Mouse (Mus musculus): ENCODE results near the gene Selenbp1. TPM values are rescaled to one million over a fixed set of nuclear protein-coding genes. Genes with fewer than 3 reads are reported as not detected.

The Selenbp1 gene
- total and polyA plus RNA-seq, 3 experiments: 0.25 TPM; not detected in 2

DNA sequence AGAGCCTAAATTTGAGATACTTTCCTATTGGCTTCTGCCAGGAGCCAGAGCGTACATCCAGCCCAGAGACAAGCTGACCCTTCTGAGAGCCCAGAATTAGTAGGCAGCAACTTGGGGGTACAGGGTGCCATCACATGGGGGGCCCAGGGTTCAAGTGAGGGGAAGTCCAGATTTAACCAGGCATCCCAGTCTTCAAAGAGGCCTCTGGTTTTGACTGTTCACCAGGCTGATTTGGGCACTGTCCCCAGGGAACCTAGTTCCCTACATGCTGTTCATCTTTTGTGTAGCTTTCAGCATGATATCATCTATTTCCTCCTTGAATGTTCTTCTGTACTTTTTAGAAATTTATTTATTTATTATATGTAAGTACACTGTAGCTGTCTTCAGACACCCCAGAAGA lies 32.1 kb downstream of the Selenbp1 start:
- no peak overlapping the region for H3K4me2 ChIP-seq (ENCODE audit: insufficient read depth, low read depth, poor library complexity, severe bottlenecking)
- peak overlapping the region; percentile 8; the same call in 1 of the 2 replicates for H3K27ac ChIP-seq (ENCODE audit: insufficient read depth, low read depth)
- H3K79me2 ChIP-seq (replicated peaks; ENCODE audit: control insufficient read depth, extremely low read depth, insufficient read depth, poor library complexity, severe bottlenecking): no peaks in the 10 kb centered on the region
- H3K4me1 ChIP-seq (ENCODE audit: control insufficient read depth in 1 of 2, insufficient read depth in 2 of 2): peaks cover 14 to 44% of the 10 kb centered on the region in 2 experiments
- no peak overlapping the region for H3K9ac ChIP-seq (ENCODE audit: insufficient read depth, low read depth)
- TF ChIP-seq RCOR1 (conservative IDR thresholded peaks at IDR 0.05; ENCODE audit: low read depth, low read length) (0 out of 2 replicates have a peak, but pooled peaks have one; percentile 22), BHLHE40 (IDR thresholded peaks at IDR 0.05; ENCODE audit: low read depth, low read length) (peak; percentile 38; the same call in 1 of the 2 replicates), IRF4 (IDR thresholded peaks at IDR 0.05; ENCODE audit: low read depth, low read length) (peak; percentile 76), JUN (IDR thresholded peaks at IDR 0.05; ENCODE audit: insufficient read depth, low read depth, low read length) (peak; percentile 25; the same call in 1 of the 2 replicates), SMC3 (IDR thresholded peaks at IDR 0.05; ENCODE audit: low read depth, low read length) (no peak), ZKSCAN1 (IDR thresholded peaks at IDR 0.05; ENCODE audit: borderline replicate concordance, low read depth, low read length) (no peak), ETS1 (conservative IDR thresholded peaks at IDR 0.05; ENCODE audit: low read depth, low read length) (peak; percentile 43), MYC (IDR thresholded peaks at IDR 0.05; ENCODE audit: low read depth, low read length) (peak; percentile 57; the same call in 1 of the 2 replicates), ZMIZ1 (IDR thresholded peaks at IDR 0.05; ENCODE audit: low read depth, low read length) (no peak), MEF2A (IDR thresholded peaks at IDR 0.05; ENCODE audit: borderline replicate concordance, low read depth, low read length) (peak; percentile 71; the same call in 1 of the 2 replicates), JUND (conservative IDR thresholded peaks at IDR 0.05; ENCODE audit: low read depth, low read length) (peak; percentile 68), EP300 (IDR thresholded peaks at IDR 0.05; ENCODE audit: low read length) (peak; percentile 79), ZNF384 (IDR thresholded peaks at IDR 0.05; ENCODE audit: low read depth, low read length) (no peak)
- H3K9me3 ChIP-seq (replicated peaks; ENCODE audit: low read length): no peaks in the 10 kb centered on the region
- H3K36me3 ChIP-seq (replicated peaks in 1 of 2; ENCODE audit: control insufficient read depth in 1 of 2, insufficient read depth in 1 of 2, low read length in 1 of 2): peaks cover 0 to 24% of the 10 kb centered on the region in 2 experiments
- H3K4me3 ChIP-seq (replicated peaks in 1 of 3; ENCODE audit: low read depth in 2 of 3, low read length in 2 of 3, poor library complexity in 1 of 3): no peak overlapping the region
- in situ Hi-C loops (cut with MboI; ENCODE audit: low pct_ligation_motif_present, low pct_unique_long_range_greater_than_20kb, low sequenced_read_pairs): no loop called here
- dilution Hi-C loops (cut with MboI; ENCODE audit: extremely low pct_ligation_motif_present, extremely low pct_unique_long_range_greater_than_20kb, low sequenced_read_pairs): no loop called here
- no peaks in the 10 kb centered on the region for H3K27me3 ChIP-seq (replicated peaks)
- peak; percentile 80 for DNase-seq (ENCODE audit: extremely low read depth)

DNA sequence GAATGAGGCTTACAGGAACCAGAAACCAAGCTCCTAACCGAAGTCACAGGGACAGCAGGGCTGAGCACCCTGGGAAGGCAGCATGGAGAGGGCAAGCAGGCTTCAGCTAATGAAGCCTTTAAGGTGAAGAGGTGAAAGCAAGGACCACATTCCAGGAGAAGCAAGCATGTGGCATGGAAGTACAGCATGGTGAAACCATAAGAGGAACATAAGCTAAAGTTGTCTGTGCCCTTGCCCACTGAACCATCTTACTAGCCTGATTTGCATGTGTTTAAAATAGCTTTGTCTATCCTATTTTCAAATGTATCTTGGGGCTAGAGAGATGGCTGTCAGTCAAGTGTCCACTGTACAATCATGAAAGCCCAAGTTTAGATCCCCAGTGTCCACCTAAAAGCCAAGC lies 33.0 kb downstream of the Selenbp1 start:
- DNase-seq (ENCODE audit: extremely low read depth): no peak
- Histone ChIP-seq H3K27ac (ENCODE audit: insufficient read depth, low read depth) (peak overlapping the region; percentile 57), H3K27me3 (replicated peaks) (no peaks in the 10 kb centered on the region), H3K4me1 (ENCODE audit: control insufficient read depth in 1 of 2, insufficient read depth in 2 of 2) (peaks cover 14 to 40% of the 10 kb centered on the region in 2 experiments), H3K79me2 (replicated peaks; ENCODE audit: control insufficient read depth, extremely low read depth, insufficient read depth, poor library complexity, severe bottlenecking) (no peaks in the 10 kb centered on the region), H3K36me3 (replicated peaks in 1 of 2; ENCODE audit: control insufficient read depth in 1 of 2, insufficient read depth in 1 of 2, low read length in 1 of 2) (peaks cover 0 to 25% of the 10 kb centered on the region in 2 experiments), H3K9ac (ENCODE audit: insufficient read depth, low read depth) (no peak overlapping the region), H3K4me2 (ENCODE audit: insufficient read depth, low read depth, poor library complexity, severe bottlenecking) (peak overlapping the region; percentile 24; the same call in 1 of the 2 replicates), H3K9me3 (replicated peaks; ENCODE audit: low read length) (no peaks in the 10 kb centered on the region), H3K4me3 (replicated peaks in 1 of 3; ENCODE audit: low read depth in 2 of 3, low read length in 2 of 3, poor library complexity in 1 of 3) (peak overlapping the region in 1 of 3 experiments; percentile 14)
- TF ChIP-seq MAX (IDR thresholded peaks at IDR 0.05; ENCODE audit: low read length): 0 out of 2 replicates have a peak, but pooled peaks have one; percentile 48
- TF ChIP-seq USF1 (IDR thresholded peaks at IDR 0.05; ENCODE audit: low read depth, low read length): no peak
- TF ChIP-seq MYC (IDR thresholded peaks at IDR 0.05; ENCODE audit: low read depth, low read length): peak; percentile 67; the same call in 1 of the 2 replicates
- dilution Hi-C loops (cut with MboI; ENCODE audit: extremely low pct_ligation_motif_present, extremely low pct_unique_long_range_greater_than_20kb, low sequenced_read_pairs) (no loop called here), in situ Hi-C loops (cut with MboI; ENCODE audit: low pct_ligation_motif_present, low pct_unique_long_range_greater_than_20kb, low sequenced_read_pairs) (no loop called here)

Data from CH12.LX (cell line).